Mouse (Mus musculus) leukemia stem cell, adult 10-12 weeks (primary cell): ENCODE data around the gene Gm49721. TPM values are rescaled to one million over a fixed set of nuclear protein-coding genes. Genes with fewer than 3 reads are reported as not detected.

Experiments used
- polyA plus RNA-seq: library from polyadenylated mRNA; stranded (reverse); fragments of >175 nt; gene quantifications from 2 replicates; pipeline ENCODE4 v1.2.3, GENCODE M21; 2012; ENCODE audit warnings: low replicate concordance

The Gm49721 gene
- polyA plus RNA-seq, result not detected in 2 replicates

DNA sequence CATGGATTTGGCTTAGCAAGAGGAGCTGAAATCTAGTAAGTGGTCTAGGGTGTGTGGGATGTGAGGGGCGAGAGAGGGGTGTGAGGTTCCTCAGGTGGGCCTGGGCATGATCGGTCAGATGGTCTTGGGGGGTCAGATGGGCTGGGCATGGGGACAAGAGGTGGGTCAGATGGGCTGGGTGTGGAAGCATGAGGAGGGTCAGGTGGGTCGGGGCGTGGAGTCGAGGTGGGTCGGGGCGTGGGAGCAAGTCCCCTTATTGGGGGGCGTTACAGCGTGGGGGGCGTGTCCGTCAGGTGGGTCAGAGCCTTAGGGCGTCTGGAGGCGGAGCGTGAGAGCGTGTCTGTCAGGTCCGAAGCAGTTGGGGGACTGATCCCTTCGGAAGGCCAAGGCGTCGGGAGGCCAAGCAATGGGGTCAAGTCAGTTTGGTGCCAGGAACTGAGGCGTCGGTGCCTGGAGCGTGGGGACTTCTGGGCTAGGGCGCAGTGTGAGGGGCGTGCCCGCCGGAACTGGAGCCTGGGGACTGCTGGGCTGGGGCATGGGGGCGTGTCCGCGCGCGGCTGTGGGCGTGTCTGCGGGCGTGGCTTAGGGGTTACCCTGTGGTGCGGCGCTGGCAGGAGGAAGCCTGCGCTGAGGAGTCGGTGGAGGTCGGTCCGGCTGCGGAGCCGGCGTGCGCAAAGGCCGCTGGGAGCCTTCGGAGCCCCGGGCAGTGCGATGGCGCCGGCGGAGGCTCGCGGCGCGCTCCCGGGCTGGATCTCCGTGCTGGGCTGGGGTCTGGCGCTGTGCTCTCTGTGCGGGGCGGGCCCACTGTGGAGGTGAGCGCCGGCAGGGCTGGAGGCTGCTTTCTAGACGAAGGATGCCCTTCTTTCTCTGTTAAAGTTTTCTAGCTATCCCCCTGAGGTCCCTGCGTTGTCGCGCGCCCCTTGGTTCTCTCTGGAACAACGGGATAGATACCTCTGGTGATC is at the start of gene Gm49721:
Gm49721 (plus strand) TSS at position 618 of the 962 bp plus-strand sequence.

DNA sequence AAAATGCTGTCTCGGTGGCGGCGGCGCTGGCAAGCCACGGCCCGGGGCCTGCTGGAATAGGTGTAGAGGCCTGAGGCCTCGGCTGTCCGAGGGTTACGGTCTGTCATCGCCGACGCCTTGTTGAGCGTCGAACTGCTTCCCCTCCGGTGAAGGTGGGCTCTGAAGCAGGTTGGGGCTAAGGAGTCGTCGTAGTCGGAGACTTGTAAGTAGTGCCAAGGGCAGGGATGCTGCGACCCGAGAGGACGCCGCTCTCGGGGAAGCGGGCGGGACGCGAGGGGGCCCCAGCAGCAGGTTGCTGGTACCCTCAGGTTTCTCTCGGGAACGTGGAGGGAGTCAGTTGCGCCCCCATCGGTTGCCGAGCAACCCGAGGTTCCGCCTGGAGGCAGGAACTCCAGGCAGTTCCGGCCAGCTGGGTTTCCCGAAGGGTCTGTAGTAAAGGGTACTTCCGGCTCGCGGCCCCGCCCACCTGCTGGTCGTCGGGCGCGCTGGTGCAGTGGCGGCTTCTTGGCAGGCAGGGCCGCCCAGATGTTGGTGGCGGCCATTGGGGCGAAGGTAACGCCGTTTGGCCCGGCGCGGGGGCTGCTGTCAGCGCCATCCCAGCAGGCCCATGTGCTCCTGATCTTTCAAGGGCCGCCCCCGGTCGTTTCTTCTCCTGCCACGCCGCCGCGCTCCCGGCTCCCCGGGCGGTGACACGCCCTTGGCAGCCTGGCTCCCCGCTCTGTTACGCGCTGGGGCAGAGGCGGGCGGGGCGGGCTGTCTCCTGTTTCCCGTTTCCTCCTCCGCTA is 30.5 kb upstream of the Gm49721 start, which contains the start of gene Rsph3b:
Rsph3b (minus strand) TSS at position 699 of the 785 bp plus-strand sequence.

DNA sequence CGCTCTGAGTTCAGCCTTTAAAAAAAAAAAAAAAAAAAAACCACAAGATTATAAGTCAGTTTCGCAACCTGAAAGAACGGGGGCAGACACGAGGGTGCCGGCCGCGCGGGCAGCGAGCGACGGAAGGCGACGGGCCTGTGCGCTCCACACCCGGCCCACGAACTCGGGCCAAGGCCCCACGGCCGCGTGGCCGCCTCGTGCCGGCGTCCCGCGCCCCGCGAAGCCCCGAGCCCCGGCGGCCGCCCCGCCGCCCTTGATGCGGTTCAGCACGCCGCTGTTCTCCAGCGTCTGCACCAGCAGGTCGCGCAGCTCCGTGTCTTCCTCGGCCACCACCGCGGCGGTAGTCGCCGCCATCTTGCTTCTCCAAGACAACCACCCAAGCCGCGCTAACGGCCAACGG is 17.9 kb upstream of the Gm49721 start, which contains the start of gene Tagap1:
Tagap1 (minus strand) TSS at position 381 of the 400 bp plus-strand sequence.

DNA sequence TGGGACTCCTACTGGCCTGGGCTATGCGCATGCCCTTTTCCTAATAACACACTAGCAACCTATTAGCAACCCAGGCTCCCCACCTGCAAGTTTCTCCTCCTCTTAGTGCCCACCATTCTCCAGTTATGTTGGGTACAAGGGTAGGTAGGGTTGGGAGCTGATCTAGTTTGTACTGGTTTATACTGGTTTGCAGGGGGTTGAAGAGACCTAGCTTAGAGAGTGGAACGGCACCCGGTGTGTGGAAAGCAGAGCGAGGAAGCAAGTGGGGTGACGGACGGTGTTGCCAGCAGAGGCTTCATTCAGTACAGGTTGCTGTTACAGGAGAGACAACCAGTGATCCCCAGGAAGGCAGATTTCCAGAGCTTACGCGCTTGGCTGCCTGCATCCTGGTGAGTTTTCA is 8.4 kb upstream of the Gm49721 start, which contains the start of gene Rnaset2b:
Rnaset2b (plus strand) TSS at position 301 of the 400 bp plus-strand sequence.

DNA sequence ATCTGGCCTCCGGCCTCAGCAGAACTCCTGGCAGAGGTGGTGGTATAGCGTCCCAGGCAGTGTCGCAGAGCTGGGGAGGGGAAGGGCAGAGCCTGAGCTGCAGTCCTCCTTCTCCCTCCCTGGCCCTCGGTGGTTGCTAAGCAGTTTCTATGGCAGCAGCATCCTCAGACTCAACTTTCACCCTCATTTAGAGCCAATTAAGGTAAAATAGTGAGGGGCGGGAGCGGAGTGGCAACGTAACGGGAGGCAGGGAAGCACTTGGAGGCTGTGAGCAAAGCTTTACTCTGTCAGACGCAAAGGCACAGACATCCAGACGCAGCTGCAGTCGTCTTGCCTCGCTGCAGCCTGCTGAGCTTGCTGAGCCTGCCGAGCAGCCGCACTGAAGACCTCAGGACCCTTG is 46.6 kb downstream of the Gm49721 start, which contains the start of gene Gm1604a:
Gm1604a (plus strand) TSS at position 312 of the 400 bp plus-strand sequence.

Other genes starting within 250 kb of the Gm49721 start
- 96.3 and 145 TPM in 2 replicates for gene Ezr, start 196.1 kb upstream of the Gm49721 start, polyA plus RNA-seq
- gene Rsph3b, start 30.2 kb upstream of the Gm49721 start, polyA plus RNA-seq, result 11.1 and 11.5 TPM in 2 replicates
- gene Tagap1, start 17.7 kb upstream of the Gm49721 start, polyA plus RNA-seq, result 4.6 and 5.6 TPM in 2 replicates
- gene Rnaset2b, start 8.3 kb upstream of the Gm49721 start, polyA plus RNA-seq, result 1.6 and 253 TPM in 2 replicates
- not detected in 2 replicates for gene Gm1604a, start 46.7 kb downstream of the Gm49721 start, polyA plus RNA-seq
- gene Rps6ka2, start 191.2 kb downstream of the Gm49721 start, polyA plus RNA-seq, result 1.2 and 6.5 TPM in 2 replicates